Mouse (Mus musculus) heart, embryonic 10.5 days (tissue): ENCODE results near the gene Lrrk2. TPM values are rescaled to one million over a fixed set of nuclear protein-coding genes. Genes with fewer than 3 reads are reported as not detected.
"Not testable (repeated sequence)": the region's sequence is repeated elsewhere in the genome, so short reads cannot be mapped to it uniquely, and the experiment has no call there.

ENCODE experiments used
- DNase-seq: peaks from one replicate; pipeline ENCODE4 v3.0.0-alpha.2; 2017; ENCODE audit warnings: low spot score
- H3K27ac ChIP-seq: fragments of 300-500 bp; sonication (generic); 2 replicates; pipeline ENCODE4 v1.5.1; 2016; ENCODE audit warnings: mild to moderate bottlenecking
- H3K27me3 ChIP-seq: fragments of 300-500 bp; sonication (generic); 2 replicates; pipeline ENCODE4 v1.6.1; 2016; ENCODE audit warnings: mild to moderate bottlenecking; ENCODE audit not compliant: poor library complexity, insufficient read depth, severe bottlenecking
- H3K36me3 ChIP-seq: fragments of 300-500 bp; sonication (generic); 2 replicates; pipeline ENCODE4 v1.6.1; 2016; ENCODE audit warnings: mild to moderate bottlenecking, moderate library complexity
- H3K4me1 ChIP-seq: fragments of 300-500 bp; sonication (generic); 2 replicates; pipeline ENCODE4 v1.6.1; 2016; ENCODE audit warnings: mild to moderate bottlenecking
- H3K4me3 ChIP-seq: fragments of 300-500 bp; sonication (generic); 2 replicates; pipeline ENCODE4 v1.5.1; 2016; ENCODE audit warnings: mild to moderate bottlenecking, moderate library complexity
- H3K9me3 ChIP-seq: fragments of 300-500 bp; sonication (generic); 2 replicates; pipeline ENCODE4 v1.6.1; 2016; ENCODE audit warnings: mild to moderate bottlenecking, moderate library complexity
- WGBS: fragments of 180-500 bp; shearing (Covaris S2); methylation state at CpG from one replicate; pipeline ENCODE4 v1.1.7; 2016; 5-methylcytosine and 5-hydroxymethylcytosine counted together
- polyA plus RNA-seq: library from polyadenylated mRNA; unstranded; fragments of >200 nt; fragmentation: Nextera tagmentation; extraction: Ambion mirVana; gene quantifications from 2 replicates; pipeline ENCODE4 v1.2.1, GENCODE M21; 2016

Lrrk2 gene
- polyA plus RNA-seq, 1 experiment from 2014 or later = 3.3 TPM

DNA sequence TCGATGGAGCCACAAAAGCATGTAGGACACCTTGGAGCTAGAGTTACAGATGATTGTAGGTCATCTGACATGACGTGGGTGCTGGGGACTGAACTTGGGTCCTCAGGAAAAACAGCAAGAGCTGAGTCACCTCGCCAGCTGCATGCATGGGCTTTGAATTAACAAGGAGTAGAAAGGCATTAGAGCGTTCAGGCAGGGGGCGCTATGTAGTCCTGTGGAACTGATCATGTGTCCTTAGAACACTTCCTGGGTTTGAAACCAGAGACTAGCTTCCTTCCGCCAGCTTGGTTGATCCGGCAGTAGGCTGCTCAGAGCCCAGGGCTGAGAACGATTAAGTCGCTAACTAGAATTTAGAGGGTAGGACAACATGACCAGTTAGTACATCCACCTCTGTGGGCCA lies 106.2 kb downstream of the Lrrk2 start:
- no peak for DNase-seq
- H3K27ac ChIP-seq = no peak overlapping the region
- 84% methylated on average over 9 of the region's 9 CpGs for WGBS
- no peaks in the 10 kb centered on the region for H3K36me3 ChIP-seq
- no peaks in the 10 kb centered on the region for H3K4me1 ChIP-seq
- no peaks in the 10 kb centered on the region for H3K27me3 ChIP-seq
- no peak overlapping the region for H3K4me3 ChIP-seq
- H3K9me3 ChIP-seq = no peaks in the 10 kb centered on the region

DNA sequence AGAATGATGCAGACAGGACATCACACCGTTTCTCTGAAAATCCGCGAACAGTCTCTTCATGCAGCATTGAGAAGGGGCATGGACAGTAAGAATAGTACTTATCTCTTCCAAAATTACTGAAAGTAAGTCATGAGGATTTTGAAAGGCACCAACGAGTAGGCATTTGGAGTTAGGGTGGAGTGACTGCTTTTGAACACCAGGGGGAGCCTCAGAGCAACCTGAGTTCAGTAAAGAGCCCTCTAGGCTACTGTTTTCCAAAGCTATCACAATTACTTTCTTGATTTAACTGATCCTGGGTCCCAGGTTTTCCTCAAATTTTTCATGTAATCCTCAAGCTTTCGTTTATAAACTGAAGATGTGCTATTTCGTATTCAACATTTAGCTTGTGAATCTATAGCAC lies 108.2 kb downstream of the Lrrk2 start:
- H3K36me3 ChIP-seq = no peaks in the 10 kb centered on the region
- no peak for DNase-seq
- peaks cover under 1% of the 10 kb centered on the region; the same call in 1 of the 2 replicates for H3K9me3 ChIP-seq
- H3K27ac ChIP-seq = no peak overlapping the region
- no peaks in the 10 kb centered on the region for H3K4me1 ChIP-seq
- H3K27me3 ChIP-seq = no peaks in the 10 kb centered on the region
- WGBS = 23% methylated on average over 6 of the region's 6 CpGs
- H3K4me3 ChIP-seq = no peak overlapping the region

DNA sequence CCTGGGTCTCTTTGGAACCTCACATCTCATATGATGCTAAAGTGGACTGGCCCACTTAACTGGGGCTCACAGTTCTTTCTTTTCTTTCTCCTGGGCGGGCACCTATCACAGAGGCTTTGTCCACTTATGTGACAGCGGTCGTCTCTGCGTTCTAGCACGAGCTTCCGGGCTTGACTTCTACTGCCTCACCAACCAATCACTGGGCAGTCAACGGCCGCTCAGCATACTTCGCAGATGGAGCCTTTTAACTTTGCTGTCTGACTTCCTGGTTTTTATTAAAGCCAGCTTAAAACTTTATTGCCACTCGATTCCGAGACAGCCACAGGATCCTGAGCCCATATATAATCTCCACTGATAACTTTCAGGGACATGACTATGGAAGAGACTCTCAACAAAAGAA lies 115.4 kb downstream of the Lrrk2 start:
- Histone ChIP-seq H3K4me3 (no peak overlapping the region), H3K9me3 (peaks cover 3% of the 10 kb centered on the region; the same call in 1 of the 2 replicates), H3K4me1 (no peaks in the 10 kb centered on the region), H3K27me3 (no peaks in the 10 kb centered on the region), H3K36me3 (no peaks in the 10 kb centered on the region), H3K27ac (no peak overlapping the region)
- WGBS = 82% methylated on average over 11 of the region's 11 CpGs
- DNase-seq = no peak

GRCm38 (mm10) chr15:91806463-91806862 lies 133.5 kb downstream of the Lrrk2 start:
- Histone ChIP-seq H3K4me3 (no peak overlapping the region), H3K27me3 (no peaks in the 10 kb centered on the region), H3K9me3 (no peaks in the 10 kb centered on the region), H3K27ac (no peak overlapping the region), H3K4me1 (no peaks in the 10 kb centered on the region), H3K36me3 (no peaks in the 10 kb centered on the region)
- no peak for DNase-seq
- 71% methylated on average over 4 of the region's 4 CpGs for WGBS

DNA sequence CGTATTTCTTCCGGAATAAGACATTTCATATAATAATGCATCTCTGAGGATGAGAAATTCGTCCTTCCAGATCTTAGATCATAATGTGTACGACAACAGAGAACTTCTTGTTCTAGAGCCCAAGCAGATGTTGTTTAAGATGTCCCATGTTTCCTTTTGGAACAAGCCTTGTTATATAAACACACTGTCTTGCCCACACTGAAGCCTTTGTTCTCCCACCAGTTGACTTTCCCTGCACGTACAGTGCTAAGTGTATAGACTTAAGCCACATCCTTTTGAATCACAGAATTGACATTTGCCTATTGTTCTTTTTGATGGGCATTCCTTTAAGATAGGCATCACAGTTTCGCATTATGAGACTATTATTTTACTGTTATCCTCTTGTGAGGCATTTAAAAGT lies 162.3 kb downstream of the Lrrk2 start:
- 80% methylated on average over 6 of the region's 6 CpGs for WGBS

DNA sequence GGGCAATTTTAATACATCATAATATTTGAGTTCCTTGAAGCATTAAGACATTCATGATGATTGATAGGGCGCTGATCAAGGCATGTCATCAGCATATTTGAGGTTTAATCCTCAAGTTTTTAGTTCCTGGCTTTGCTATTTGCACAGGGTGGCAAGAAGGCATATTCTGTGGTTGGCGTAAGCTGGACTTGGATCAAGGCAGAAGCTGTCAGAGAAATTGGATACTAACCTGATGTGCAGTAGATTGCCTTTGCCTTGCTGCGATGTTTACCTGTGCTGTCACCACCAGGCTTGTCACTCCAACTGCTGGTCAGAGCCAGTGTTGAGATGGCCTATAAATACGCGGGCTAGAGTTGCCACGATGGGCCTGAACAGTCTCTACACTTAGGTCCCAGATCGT lies 165.0 kb downstream of the Lrrk2 start, which contains the start of gene Smgc:
Gene Smgc (plus strand): TSS at position 301 of the 400 bp plus-strand sequence.
- WGBS = 84% methylated on average over 7 of the region's 7 CpGs
- no peaks in the 10 kb centered on the region for H3K27me3 ChIP-seq
- no peak within 1 kb of the TSS for H3K27ac ChIP-seq
- no peaks in the 10 kb centered on the region for H3K4me1 ChIP-seq
- no peak for DNase-seq
- H3K4me3 ChIP-seq = no peak within 1 kb of the TSS
- no peaks in the 10 kb centered on the region for H3K36me3 ChIP-seq
- no peaks in the 10 kb centered on the region for H3K9me3 ChIP-seq

More for the DNA sequence above, 162.3 kb downstream of the Lrrk2 start:
- Histone ChIP-seq H3K9me3 (no peaks in the 10 kb centered on the region), H3K36me3 (no peaks in the 10 kb centered on the region), H3K27me3 (no peaks in the 10 kb centered on the region), H3K4me1 (no peaks in the 10 kb centered on the region), H3K4me3 (no peak overlapping the region), H3K27ac (no peak overlapping the region)
- DNase-seq = no peak

GRCm38 (mm10) chr15:91864130-91864529 lies 191.2 kb downstream of the Lrrk2 start:
- H3K4me1 ChIP-seq = not testable (repeated sequence)

More at GRCm38 (mm10) chr15:91864130-91864529, 191.2 kb downstream of the Lrrk2 start:
- not testable (repeated sequence) for H3K9me3 ChIP-seq, DNase-seq, H3K27ac ChIP-seq, H3K27me3 ChIP-seq, H3K36me3 ChIP-seq, H3K4me3 ChIP-seq
- 38% methylated on average over 5 of the region's 5 CpGs for WGBS

Other genes starting within 250 kb of the Lrrk2 start
- gene Slc2a13, start 99.9 kb upstream of the Lrrk2 start, polyA plus RNA-seq = 0.80 and 0.90 TPM in 2 replicates
- gene Smgc, start 165.1 kb downstream of the Lrrk2 start, polyA plus RNA-seq = not detected in 2 replicates